Mouse (Mus musculus): Measurements from ENCODE around the gene Mreg. TPM values are rescaled to one million over a fixed set of nuclear protein-coding genes. Genes with fewer than 3 reads are reported as not detected.

Gene Mreg
- polyA plus RNA-seq (2014; fragmentation: Nextera tagmentation; extraction: Ambion mirVana) = 1.9 and 2.3 TPM in 2 replicates

- DNase-seq = peak; percentile 84
- Histone ChIP-seq H3K27ac (replicated peaks; ENCODE audit: low read depth, low read length) (no peak within 1 kb of the TSS), H3K4me2 (ENCODE audit: low read length) (peak within 1 kb of the TSS; percentile 99), H3K4me1 (ENCODE audit: control insufficient read depth, insufficient read depth, low read length) (0 out of 2 replicates have a peak, but pooled peaks cover 4% of the 10 kb centered on the region), H3K4me3 (replicated peaks; ENCODE audit: low read depth, low read length) (peak within 1 kb of the TSS; percentile 77), H3K36me3 (ENCODE audit: control insufficient read depth, insufficient read depth, low read length) (no peaks in the 10 kb centered on the region), H3K27me3 (ENCODE audit: control insufficient read depth, insufficient read depth, low read length) (0 out of 2 replicates have a peak, but pooled peaks cover 8% of the 10 kb centered on the region), H3K9ac (replicated peaks; ENCODE audit: low read length) (peak within 1 kb of the TSS; percentile 75), H3K9me3 (ENCODE audit: control insufficient read depth, low read length) (no peaks in the 10 kb centered on the region)
- ATAC-seq (ENCODE audit: low FRiP score, low TSS enrichment) = peak; percentile 85
- WGBS = under 1% methylated on average over 89 of the region's 89 CpGs
These were observed at the start of gene Mreg for GRCm38 (mm10) chr1:72211701-72212699. Gene Mreg (minus strand): TSS chr1:72212307.

DNA sequence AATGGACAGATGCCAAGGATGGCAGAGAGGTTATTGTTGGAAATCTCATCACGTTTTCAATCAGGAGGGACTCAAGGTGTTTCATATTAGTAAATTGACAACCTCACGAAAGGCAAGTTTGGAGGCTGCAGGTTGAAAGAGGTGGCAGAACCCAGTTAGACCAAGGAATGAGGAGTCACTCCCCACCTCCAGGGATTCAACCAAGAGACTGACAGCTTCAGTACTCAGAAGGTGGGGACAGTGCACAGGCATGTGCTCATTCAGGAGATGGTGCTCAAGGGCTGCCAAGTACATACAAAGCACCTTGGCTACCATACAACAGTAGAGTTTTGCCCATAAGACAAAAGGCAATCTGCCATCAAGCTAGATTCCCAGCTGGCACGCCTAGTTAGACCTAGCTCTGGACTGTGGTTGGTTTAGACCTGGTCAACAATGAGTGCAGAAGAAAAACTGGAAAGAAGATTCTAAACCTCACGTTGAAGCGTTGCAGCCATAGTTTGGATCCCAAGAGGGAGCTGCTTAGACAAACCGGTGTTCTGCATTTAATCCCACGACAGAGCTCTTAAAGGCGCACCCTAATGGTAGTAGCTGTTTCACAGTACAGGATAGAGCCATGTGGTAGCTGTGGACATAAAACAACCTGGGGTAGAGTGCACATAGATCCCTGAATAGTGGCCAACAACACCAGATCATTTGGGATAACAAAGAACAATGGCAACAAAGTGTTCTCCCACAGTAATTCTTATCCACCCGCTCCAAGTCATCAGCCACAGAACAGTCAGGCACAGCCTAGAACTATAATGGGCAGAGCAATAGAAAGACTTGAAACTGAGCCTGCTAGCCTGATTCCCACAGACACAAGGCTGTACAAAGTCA is 44.5 kb upstream of the Mreg start:
- ATAC-seq (ENCODE audit: low FRiP score, low TSS enrichment) = no peak
- H3K36me3 ChIP-seq (ENCODE audit: control insufficient read depth, insufficient read depth, low read length) = peaks cover under 1% of the 10 kb centered on the region; the same call in 1 of the 2 replicates
- H3K27ac ChIP-seq (replicated peaks; ENCODE audit: low read depth, low read length) = peak overlapping the region; percentile 89
- H3K27me3 ChIP-seq (ENCODE audit: control insufficient read depth, insufficient read depth, low read length) = no peaks in the 10 kb centered on the region
- H3K4me2 ChIP-seq (ENCODE audit: low read length) = peak overlapping the region; percentile 49
- peaks cover 19% of the 10 kb centered on the region for H3K4me1 ChIP-seq (ENCODE audit: control insufficient read depth, insufficient read depth, low read length)
- WGBS = 79% methylated on average over 9 of the region's 9 CpGs
- H3K4me3 ChIP-seq (replicated peaks; ENCODE audit: low read depth, low read length) = peak overlapping the region; percentile 38
- H3K9ac ChIP-seq (replicated peaks; ENCODE audit: low read length) = no peak overlapping the region
- no peak for DNase-seq
- H3K9me3 ChIP-seq (ENCODE audit: control insufficient read depth, low read length) = no peaks in the 10 kb centered on the region

- H3K27me3 ChIP-seq (ENCODE audit: control insufficient read depth, insufficient read depth, low read length) = no peaks in the 10 kb centered on the region
- peaks cover 19% of the 10 kb centered on the region for H3K4me1 ChIP-seq (ENCODE audit: control insufficient read depth, insufficient read depth, low read length)
- H3K27ac ChIP-seq (replicated peaks; ENCODE audit: low read depth, low read length) = peak overlapping the region; percentile 89
- peak overlapping the region; percentile 62 for H3K9ac ChIP-seq (replicated peaks; ENCODE audit: low read length)
- H3K4me3 ChIP-seq (replicated peaks; ENCODE audit: low read depth, low read length) = peak overlapping the region; percentile 38
- no peaks in the 10 kb centered on the region for H3K36me3 ChIP-seq (ENCODE audit: control insufficient read depth, insufficient read depth, low read length)
- 19% methylated on average over 11 of the region's 11 CpGs for WGBS
- DNase-seq (peak; percentile 76), ATAC-seq (ENCODE audit: low FRiP score, low TSS enrichment) (no peak)
- no peaks in the 10 kb centered on the region for H3K9me3 ChIP-seq (ENCODE audit: control insufficient read depth, low read length)
- peak overlapping the region; percentile 49 for H3K4me2 ChIP-seq (ENCODE audit: low read length)
These were observed 43.7 kb upstream of the Mreg start for GRCm38 (mm10) chr1:72255854-72256175.

GRCm38 (mm10) chr1:72255062-72255853 is 43.2 kb upstream of the Mreg start:
- Histone ChIP-seq H3K27me3 (ENCODE audit: control insufficient read depth, insufficient read depth, low read length) (no peaks in the 10 kb centered on the region), H3K4me3 (replicated peaks; ENCODE audit: low read depth, low read length) (peak overlapping the region; percentile 38), H3K9me3 (ENCODE audit: control insufficient read depth, low read length) (no peaks in the 10 kb centered on the region), H3K4me1 (ENCODE audit: control insufficient read depth, insufficient read depth, low read length) (peaks cover 19% of the 10 kb centered on the region), H3K4me2 (ENCODE audit: low read length) (peak overlapping the region; percentile 49), H3K9ac (replicated peaks; ENCODE audit: low read length) (peak overlapping the region; percentile 62), H3K36me3 (ENCODE audit: control insufficient read depth, insufficient read depth, low read length) (no peaks in the 10 kb centered on the region), H3K27ac (replicated peaks; ENCODE audit: low read depth, low read length) (peak overlapping the region; percentile 89)
- DNase-seq (peak; percentile 85), ATAC-seq (ENCODE audit: low FRiP score, low TSS enrichment) (peak; percentile 78)
- WGBS = 4% methylated on average over 15 of the region's 15 CpGs

DNA sequence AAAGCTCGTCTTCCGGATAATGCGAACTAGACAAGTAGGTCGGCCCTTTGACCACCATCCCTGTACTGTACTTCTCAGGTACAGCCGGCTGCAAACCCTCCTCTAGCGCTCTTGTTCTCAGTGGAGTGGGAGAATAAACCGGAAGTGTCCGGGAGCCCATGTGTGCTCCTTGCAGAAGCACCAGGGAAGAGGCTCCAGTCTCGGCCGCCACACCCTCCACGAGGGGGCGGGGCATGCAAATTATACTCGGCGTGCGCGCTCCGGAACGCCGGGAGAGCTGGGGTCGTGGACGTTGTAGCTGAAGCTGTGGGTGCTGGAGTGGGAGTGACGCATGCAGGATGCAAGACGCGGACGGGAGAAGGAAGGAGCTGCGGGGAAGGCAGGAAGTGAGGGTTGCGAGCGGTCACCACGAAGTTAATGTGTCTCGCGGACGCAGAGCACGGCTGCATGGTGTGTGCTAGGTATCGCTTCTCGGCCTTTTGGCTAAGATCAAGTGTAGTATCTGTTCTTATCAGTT is 42.5 kb upstream of the Mreg start:
- 2% methylated on average over 35 of the region's 35 CpGs for WGBS
- Histone ChIP-seq H3K27ac (replicated peaks; ENCODE audit: low read depth, low read length) (peak overlapping the region; percentile 89), H3K4me3 (replicated peaks; ENCODE audit: low read depth, low read length) (peak overlapping the region; percentile 38), H3K36me3 (ENCODE audit: control insufficient read depth, insufficient read depth, low read length) (no peaks in the 10 kb centered on the region), H3K9me3 (ENCODE audit: control insufficient read depth, low read length) (no peaks in the 10 kb centered on the region), H3K27me3 (ENCODE audit: control insufficient read depth, insufficient read depth, low read length) (no peaks in the 10 kb centered on the region), H3K4me1 (ENCODE audit: control insufficient read depth, insufficient read depth, low read length) (peaks cover 19% of the 10 kb centered on the region), H3K9ac (replicated peaks; ENCODE audit: low read length) (peak overlapping the region; percentile 62), H3K4me2 (ENCODE audit: low read length) (peak overlapping the region; percentile 49)
- peak; percentile 92 for ATAC-seq (ENCODE audit: low FRiP score, low TSS enrichment)
- peak; percentile 95 for DNase-seq

DNA sequence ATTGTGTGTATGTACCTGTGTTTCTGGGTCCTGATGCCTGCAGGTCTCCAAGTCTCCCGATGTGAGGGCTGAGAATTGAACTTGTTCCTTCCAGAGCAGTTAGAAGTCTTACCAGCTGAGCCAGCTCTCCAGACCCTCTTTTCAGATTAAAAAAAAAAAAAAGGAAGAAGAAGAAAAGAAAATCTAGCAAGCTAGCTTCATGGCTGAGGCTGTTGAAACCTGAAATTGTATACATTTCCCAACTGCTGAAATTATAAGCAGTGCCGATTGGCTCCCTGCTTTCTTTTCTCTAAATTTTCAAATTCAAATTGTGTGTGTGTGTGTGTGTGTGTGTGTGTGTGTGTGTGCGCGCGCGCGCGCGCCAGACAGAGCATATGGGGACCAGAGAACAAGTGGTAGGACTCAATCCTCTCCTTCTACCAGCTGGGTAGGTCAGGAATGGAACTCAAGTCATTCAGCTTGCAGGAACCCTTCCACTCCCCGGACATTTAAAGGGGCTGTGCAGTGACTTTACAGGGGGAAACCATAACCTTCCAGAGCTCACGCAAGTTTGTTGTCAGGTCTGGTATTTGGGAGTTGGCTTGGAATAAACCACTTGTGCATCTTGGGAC is 41.9 kb upstream of the Mreg start:
- WGBS = 41% methylated on average over 11 of the region's 11 CpGs
- peak; percentile 48 for DNase-seq

GRCm38 (mm10) chr1:72251806-72252205 is 39.7 kb upstream of the Mreg start:
- no peak for ATAC-seq (ENCODE audit: low FRiP score, low TSS enrichment)
- no peak overlapping the region for H3K4me2 ChIP-seq (ENCODE audit: low read length)
- no peak overlapping the region for H3K9ac ChIP-seq (replicated peaks; ENCODE audit: low read length)
- WGBS = 80% methylated on average over 1 of the region's 1 CpGs
- H3K4me1 ChIP-seq (ENCODE audit: control insufficient read depth, insufficient read depth, low read length) = peaks cover 16% of the 10 kb centered on the region
- no peaks in the 10 kb centered on the region for H3K27me3 ChIP-seq (ENCODE audit: control insufficient read depth, insufficient read depth, low read length)
- H3K4me3 ChIP-seq (replicated peaks; ENCODE audit: low read depth, low read length) = no peak overlapping the region
- DNase-seq = no peak
- H3K9me3 ChIP-seq (ENCODE audit: control insufficient read depth, low read length) = no peaks in the 10 kb centered on the region
- H3K27ac ChIP-seq (replicated peaks; ENCODE audit: low read depth, low read length) = no peak overlapping the region
- H3K36me3 ChIP-seq (ENCODE audit: control insufficient read depth, insufficient read depth, low read length) = no peaks in the 10 kb centered on the region

More for the DNA sequence above, 41.9 kb upstream of the Mreg start:
- Histone ChIP-seq H3K9me3 (ENCODE audit: control insufficient read depth, low read length) (no peaks in the 10 kb centered on the region), H3K4me1 (ENCODE audit: control insufficient read depth, insufficient read depth, low read length) (peaks cover 19% of the 10 kb centered on the region), H3K4me3 (replicated peaks; ENCODE audit: low read depth, low read length) (peak overlapping the region; percentile 38), H3K4me2 (ENCODE audit: low read length) (peak overlapping the region; percentile 49), H3K27ac (replicated peaks; ENCODE audit: low read depth, low read length) (peak overlapping the region; percentile 89; the same call in 1 of the 2 replicates), H3K9ac (replicated peaks; ENCODE audit: low read length) (peak overlapping the region; percentile 62; the same call in 1 of the 2 replicates), H3K36me3 (ENCODE audit: control insufficient read depth, insufficient read depth, low read length) (no peaks in the 10 kb centered on the region), H3K27me3 (ENCODE audit: control insufficient read depth, insufficient read depth, low read length) (no peaks in the 10 kb centered on the region)
- 0 out of 2 replicates have a peak, but pooled peaks have one; percentile 5 for ATAC-seq (ENCODE audit: low FRiP score, low TSS enrichment)

Measured in midbrain, embryonic 14.5 days (tissue).